Mouse (Mus musculus) heart, embryonic 14.5 days (tissue): ENCODE measurements around the gene Btf3. TPM values are rescaled to one million over a fixed set of nuclear protein-coding genes. Genes with fewer than 3 reads are reported as not detected.
A peak's percentile ranks its signal among the peaks of the same experiment; 100 is the strongest.

Source experiments
- ATAC-seq: fragments of 200-750 bp; cut with Nextera tagmentation; 2 replicates; pipeline ENCODE4 v1.8.0; 2017; ENCODE audit warnings: low read depth, moderate TSS enrichment; ENCODE audit not compliant: insufficient number of reproducible peaks, insufficient read depth, low FRiP score
- H3K27ac ChIP-seq, 2 experiments: fragments of 200-500 bp in 1 of 2; fragments of 300-500 bp in 1 of 2; sonication (generic) in 1 of 2; replicated peaks in 1 of 2; 2 replicates each; pipeline ENCODE4 v1.5.1; 2012 to 2014; ENCODE audit warnings: low read depth in 2 of 2, low read length in 2 of 2, control low read depth in 1 of 2, mild to moderate bottlenecking in 1 of 2, mixed read lengths in 1 of 2; ENCODE audit not compliant: control insufficient read depth in 1 of 2, insufficient read depth in 1 of 2
- H3K27me3 ChIP-seq: fragments of 300-500 bp; sonication (generic); 2 replicates; pipeline ENCODE4 v1.6.1; 2014; ENCODE audit warnings: mild to moderate bottlenecking, low read length, control low read depth; ENCODE audit not compliant: control insufficient read depth, insufficient read depth
- H3K36me3 ChIP-seq: fragments of 300-500 bp; sonication (generic); 2 replicates; pipeline ENCODE4 v1.6.1; 2014; ENCODE audit warnings: mild to moderate bottlenecking, control low read depth, low read length, mixed read lengths; ENCODE audit not compliant: control insufficient read depth, insufficient read depth
- H3K4me1 ChIP-seq, 2 experiments: fragments of 200-500 bp in 1 of 2; fragments of 300-500 bp in 1 of 2; sonication (generic) in 1 of 2; 2 replicates each; pipeline ENCODE4 v1.6.1; 2012 to 2014; ENCODE audit warnings: low read length in 2 of 2, control low read depth in 1 of 2, mixed read lengths in 1 of 2; ENCODE audit not compliant: control insufficient read depth in 2 of 2, insufficient read depth in 2 of 2
- H3K4me2 ChIP-seq: fragments of 300-500 bp; sonication (generic); 2 replicates; pipeline ENCODE4 v1.6.1; 2014; ENCODE audit warnings: mild to moderate bottlenecking, low read length
- H3K4me3 ChIP-seq, 2 experiments: fragments of 200-500 bp in 1 of 2; fragments of 300-500 bp in 1 of 2; sonication (generic) in 1 of 2; 2 replicates each; pipeline ENCODE4 v1.5.1; 2012 to 2014; ENCODE audit warnings: low read length in 2 of 2, mild to moderate bottlenecking in 2 of 2, control low read depth in 1 of 2, low read depth in 1 of 2, moderate library complexity in 1 of 2; ENCODE audit not compliant: control insufficient read depth in 1 of 2, insufficient read depth in 1 of 2
- H3K9ac ChIP-seq: fragments of 300-500 bp; sonication (generic); 2 replicates; pipeline ENCODE4 v1.6.1; 2014; ENCODE audit warnings: mild to moderate bottlenecking, low read length
- H3K9me3 ChIP-seq: fragments of 300-500 bp; sonication (generic); 2 replicates; pipeline ENCODE4 v1.6.1; 2016; ENCODE audit warnings: low read length, control low read depth; ENCODE audit not compliant: control insufficient read depth
- WGBS: fragments of 180-500 bp; shearing (Covaris S2); extraction: QIAGEN DNeasy Blood & Tissue Kit; methylation state at CpG from one replicate; pipeline ENCODE4 v1.1.7; 2014; 5-methylcytosine and 5-hydroxymethylcytosine counted together
- polyA plus RNA-seq: library from polyadenylated mRNA; unstranded; fragments of >200 nt; fragmentation: Nextera tagmentation; extraction: Ambion mirVana; gene quantifications from 2 replicates; pipeline ENCODE4 v1.2.1, GENCODE M21; 2014

The Btf3 gene
- polyA plus RNA-seq, 1 experiment from 2014 or later: 431 TPM

GRCm38 (mm10) chr13:98332106-98332505, 15.3 kb upstream of the Btf3 start:
- Histone ChIP-seq H3K9me3 (no peaks in the 10 kb centered on the region), H3K4me1 (no peaks in the 10 kb centered on the region), H3K4me2 (no peak overlapping the region), H3K36me3 (no peaks in the 10 kb centered on the region), H3K27ac (no peak overlapping the region), H3K27me3 (no peaks in the 10 kb centered on the region), H3K9ac (no peak overlapping the region), H3K4me3 (no peak overlapping the region)
- 49% methylated on average over 2 of the region's 2 CpGs for WGBS
- no peak for ATAC-seq

GRCm38 (mm10) chr13:98325034-98325433, 8.2 kb upstream of the Btf3 start:
- WGBS: 85% methylated on average over 11 of the region's 11 CpGs
- H3K4me2 ChIP-seq: no peak overlapping the region

GRCm38 (mm10) chr13:98317911-98318310, 1.1 kb upstream of the Btf3 start:
- H3K36me3 ChIP-seq: peaks cover 23% of the 10 kb centered on the region
- H3K4me2 ChIP-seq: peak overlapping the region; percentile 71
- peaks cover 0 to 16% of the 10 kb centered on the region in 2 experiments; a peak in 2 of 4 replicates for H3K4me1 ChIP-seq
- H3K9me3 ChIP-seq: no peaks in the 10 kb centered on the region
- WGBS: 86% methylated on average over 6 of the region's 6 CpGs
- no peak overlapping the region for H3K4me3 ChIP-seq
- H3K27me3 ChIP-seq: no peaks in the 10 kb centered on the region
- no peak overlapping the region for H3K27ac ChIP-seq
- H3K9ac ChIP-seq: no peak overlapping the region
- no peak for ATAC-seq

More at GRCm38 (mm10) chr13:98325034-98325433, 8.2 kb upstream of the Btf3 start:
- Histone ChIP-seq H3K9me3 (no peaks in the 10 kb centered on the region), H3K9ac (no peak overlapping the region), H3K4me1 (no peaks in the 10 kb centered on the region), H3K27me3 (no peaks in the 10 kb centered on the region), H3K36me3 (no peaks in the 10 kb centered on the region), H3K27ac (no peak overlapping the region), H3K4me3 (no peak overlapping the region)
- no peak for ATAC-seq

GRCm38 (mm10) chr13:98317246-98317677, 456 bp upstream of the Btf3 start:
- ATAC-seq: no peak
- Histone ChIP-seq H3K4me1 (peaks cover 0 to 16% of the 10 kb centered on the region in 2 experiments; a peak in 2 of 4 replicates), H3K27me3 (no peaks in the 10 kb centered on the region), H3K4me2 (peak overlapping the region; percentile 71), H3K36me3 (peaks cover 30% of the 10 kb centered on the region), H3K4me3 (peak overlapping the region; percentile 85 to 98), H3K27ac (peak overlapping the region; percentile 83 to 91), H3K9ac (peak overlapping the region; percentile 91), H3K9me3 (no peaks in the 10 kb centered on the region)
- 2% methylated on average over 16 of the region's 16 CpGs for WGBS

GRCm38 (mm10) chr13:98316140-98316479, 696 bp downstream of the Btf3 start:
- Histone ChIP-seq H3K9me3 (no peaks in the 10 kb centered on the region), H3K4me3 (peak overlapping the region; percentile 85 to 98), H3K4me2 (peak overlapping the region; percentile 83), H3K36me3 (peaks cover 41% of the 10 kb centered on the region), H3K27me3 (no peaks in the 10 kb centered on the region), H3K9ac (peak overlapping the region; percentile 91), H3K27ac (peak overlapping the region; percentile 86 to 91; a peak in 3 of 4 replicates), H3K4me1 (peaks cover 0 to 16% of the 10 kb centered on the region in 2 experiments; a peak in 2 of 4 replicates)
- no peak for ATAC-seq
- under 1% methylated on average over 13 of the region's 17 CpGs for WGBS

GRCm38 (mm10) chr13:98315124-98315523, 1.7 kb downstream of the Btf3 start:
- no peak overlapping the region for H3K27ac ChIP-seq
- no peaks in the 10 kb centered on the region for H3K27me3 ChIP-seq
- H3K4me2 ChIP-seq: peak overlapping the region; percentile 83
- no peak for ATAC-seq
- H3K4me1 ChIP-seq: peaks cover 0 to 16% of the 10 kb centered on the region in 2 experiments; a peak in 2 of 4 replicates
- H3K9me3 ChIP-seq: no peaks in the 10 kb centered on the region
- H3K4me3 ChIP-seq: peak overlapping the region in 1 of 2 experiments; percentile 85; a peak in 1 of 4 replicates
- H3K9ac ChIP-seq: no peak overlapping the region; the same call in 1 of the 2 replicates
- peaks cover 51% of the 10 kb centered on the region for H3K36me3 ChIP-seq
- WGBS: 50% methylated on average over 4 of the region's 4 CpGs

GRCm38 (mm10) chr13:98313631-98314030, 3.2 kb downstream of the Btf3 start:
- 70% methylated on average over 7 of the region's 7 CpGs for WGBS
- Histone ChIP-seq H3K4me1 (peaks cover 0 to 16% of the 10 kb centered on the region in 2 experiments; a peak in 2 of 4 replicates), H3K36me3 (peaks cover 66% of the 10 kb centered on the region), H3K27ac (no peak overlapping the region), H3K9me3 (no peaks in the 10 kb centered on the region), H3K9ac (no peak overlapping the region), H3K4me2 (no peak overlapping the region), H3K27me3 (no peaks in the 10 kb centered on the region), H3K4me3 (no peak overlapping the region)
- no peak for ATAC-seq

- H3K27me3 ChIP-seq: no peaks in the 10 kb centered on the region
- WGBS: 93% methylated on average over 5 of the region's 5 CpGs
- peaks cover 2 to 14% of the 10 kb centered on the region in 2 experiments; a peak in 3 of 4 replicates for H3K4me1 ChIP-seq
- H3K36me3 ChIP-seq: peaks cover 77% of the 10 kb centered on the region
- no peak for ATAC-seq
- H3K9ac ChIP-seq: no peak overlapping the region
- H3K4me3 ChIP-seq: no peak overlapping the region
- no peaks in the 10 kb centered on the region for H3K9me3 ChIP-seq
- no peak overlapping the region for H3K4me2 ChIP-seq
- no peak overlapping the region for H3K27ac ChIP-seq
These were observed 5.2 kb downstream of the Btf3 start for GRCm38 (mm10) chr13:98311597-98311996.
